Mouse (Mus musculus) liver (tissue): Measurements from ENCODE around the gene Poll.

ENCODE experiments used
- DNase-seq: peaks from one replicate; pipeline ENCODE4 v3.0.0-alpha.2; 2020; ENCODE audit warnings: mixed read lengths

Poll gene

DNA sequence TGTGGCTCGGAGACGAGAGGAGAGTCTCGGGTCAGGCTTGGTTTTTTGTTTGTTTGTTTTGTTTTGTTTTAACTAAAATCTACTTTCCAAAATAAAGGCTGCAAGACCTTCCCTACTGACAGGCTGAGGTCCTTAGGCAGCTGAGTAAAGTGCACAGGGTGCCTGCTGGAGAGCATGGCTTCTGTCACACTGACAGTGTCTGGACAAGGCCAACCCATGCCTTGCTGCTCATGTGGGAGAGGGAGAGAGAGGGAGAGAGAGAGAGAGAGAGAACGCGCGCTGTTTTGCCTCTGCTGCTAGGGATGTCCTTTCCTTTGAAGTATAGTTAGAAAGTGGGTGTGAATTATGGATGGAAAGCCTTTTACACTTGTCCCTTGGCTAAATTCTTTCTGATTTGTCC lies 28.8 kb downstream of the Poll start:
- DNase-seq = no peak

DNA sequence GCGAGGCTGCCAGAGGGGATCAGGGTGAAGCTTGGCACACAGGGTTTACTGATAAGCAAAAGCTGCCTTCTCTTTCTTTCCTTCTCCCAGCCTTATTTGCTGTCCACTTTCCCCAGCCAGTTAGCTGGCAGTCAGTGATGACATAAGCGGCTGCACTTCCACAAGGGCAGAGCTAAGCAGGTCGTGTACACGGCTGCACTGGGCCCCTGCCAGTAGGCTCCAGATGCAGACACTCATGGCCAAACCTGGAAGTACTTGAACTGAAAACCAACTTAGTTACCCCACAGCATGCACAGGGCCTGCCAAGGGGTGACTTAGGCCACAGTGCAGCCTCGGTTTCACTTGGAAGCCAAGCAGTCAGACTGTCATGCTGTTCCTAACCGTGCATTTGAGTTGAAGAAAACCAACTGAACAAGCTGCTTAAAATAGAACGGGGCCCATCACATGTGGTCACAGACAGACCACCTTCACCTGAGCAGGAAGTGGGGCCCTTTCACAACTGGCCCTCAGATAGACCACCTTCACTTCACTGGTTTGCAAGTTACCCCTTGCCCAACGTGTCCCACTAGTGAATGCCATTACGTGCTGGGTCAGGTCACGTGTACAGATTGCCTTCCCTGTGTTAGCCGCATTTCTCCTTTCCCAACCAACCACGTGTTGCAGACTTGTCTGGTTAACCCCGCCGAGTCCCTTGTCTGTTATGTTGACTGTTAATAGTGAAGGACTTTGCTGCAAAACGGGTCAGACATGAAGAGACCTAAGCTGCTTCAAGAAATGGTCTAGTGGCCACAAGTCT lies 29.9 kb downstream of the Poll start:
- no peak for DNase-seq

DNA sequence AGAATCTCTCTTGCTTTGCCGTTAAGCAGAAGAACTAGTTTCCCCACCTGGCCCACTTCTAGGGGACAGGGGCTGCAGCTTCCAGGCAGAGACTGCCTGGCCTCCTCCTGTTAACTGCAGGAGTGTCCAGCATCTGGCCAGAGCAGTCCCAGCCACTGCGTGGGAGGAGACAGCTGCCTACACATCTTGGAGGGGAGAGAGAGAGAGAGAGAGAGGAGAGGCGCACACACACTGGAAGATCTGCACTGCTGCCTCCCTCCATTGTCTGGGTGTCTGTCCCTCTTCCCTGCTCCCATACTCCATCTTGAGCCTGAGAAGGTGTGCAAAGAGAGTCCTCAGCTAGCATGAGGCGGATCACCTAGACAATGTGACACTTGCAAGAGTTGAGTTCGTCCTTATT lies 31.0 kb downstream of the Poll start:
- no peak for DNase-seq

DNA sequence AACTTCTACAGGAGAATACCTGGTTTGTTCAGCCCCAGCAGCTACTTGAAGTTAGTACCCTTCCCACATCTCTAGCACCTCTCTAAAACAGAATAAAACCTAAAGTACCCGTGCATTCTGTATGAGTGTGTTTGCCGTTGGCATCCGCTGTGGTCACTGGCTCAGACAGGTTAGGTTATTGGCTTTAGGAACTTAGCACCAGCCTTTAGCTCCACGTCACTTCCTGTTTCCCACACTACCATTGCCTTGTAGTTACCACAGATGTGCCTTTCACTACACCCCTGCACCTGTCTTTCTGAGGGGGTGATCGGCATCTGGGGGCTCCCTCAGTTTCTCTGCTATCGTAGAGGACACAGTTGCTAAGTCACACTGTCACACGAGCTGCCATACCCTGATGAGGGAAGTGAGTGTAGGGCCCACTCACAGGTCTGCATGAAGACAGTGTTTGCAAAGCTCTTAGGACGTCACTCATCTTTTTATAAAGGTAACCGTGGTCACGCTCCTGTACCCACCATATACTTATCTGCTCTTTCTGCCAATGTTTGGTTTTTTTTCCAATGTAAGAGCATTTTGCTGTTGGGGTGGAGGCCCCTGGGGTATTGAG lies 32.3 kb downstream of the Poll start:
- DNase-seq = no peak

DNA sequence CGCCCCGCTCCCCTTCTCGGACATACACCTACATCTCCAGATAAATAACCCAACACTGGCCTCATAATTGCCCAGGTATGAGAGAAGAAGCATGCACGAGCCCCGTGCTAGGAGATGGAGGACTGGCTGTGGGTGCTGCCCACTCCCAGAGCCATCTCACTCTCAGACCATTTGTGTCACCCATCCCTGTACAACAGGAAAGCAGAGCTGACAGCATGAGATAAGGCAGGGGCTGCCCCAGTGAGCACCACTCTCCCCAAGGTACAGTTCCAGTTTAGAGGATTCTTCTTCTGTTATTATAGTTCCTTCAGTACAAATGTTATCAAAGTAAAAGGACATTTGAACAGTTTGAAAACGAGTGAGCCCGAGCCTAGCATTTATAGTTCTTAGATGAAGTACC lies 32.9 kb downstream of the Poll start:
- no peak for DNase-seq

DNA sequence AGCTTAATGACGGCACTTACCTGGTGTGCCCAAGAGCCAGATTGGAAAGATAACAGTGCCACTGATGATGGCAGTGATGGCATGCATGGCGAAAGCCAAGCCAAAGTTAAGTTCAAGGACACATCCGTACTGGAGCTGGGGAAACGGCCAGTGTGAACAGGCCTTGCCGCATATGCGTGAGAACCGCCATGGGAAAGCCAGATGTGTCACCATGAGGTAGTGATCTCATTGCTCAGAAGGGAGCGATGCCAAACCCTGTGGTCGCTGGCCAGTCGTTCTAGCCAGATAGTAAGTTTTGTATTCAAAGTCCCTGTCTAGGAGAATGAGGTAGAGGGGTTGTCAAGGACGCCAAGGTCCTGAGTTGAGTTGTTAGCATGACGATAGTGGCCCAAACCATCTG lies 44.1 kb downstream of the Poll start:
- DNase-seq = no peak

DNA sequence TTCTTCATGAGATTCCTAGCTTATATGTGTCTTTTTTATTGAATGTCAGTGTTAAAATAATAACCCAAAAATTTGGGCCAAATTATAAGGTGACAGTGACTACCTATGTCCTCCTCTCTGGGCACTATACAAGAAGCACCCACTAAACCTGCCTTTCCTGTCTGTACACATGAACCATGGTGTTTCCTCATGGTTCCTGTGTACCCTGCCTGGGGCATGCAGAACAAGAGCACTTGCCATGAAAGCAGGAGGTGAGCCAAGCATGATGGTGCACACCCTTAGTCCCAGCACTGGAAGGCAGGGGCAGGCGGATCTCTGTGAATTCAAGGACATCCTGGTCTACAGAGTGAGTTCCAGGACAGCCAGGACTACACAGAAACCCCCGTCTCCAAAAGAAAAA lies 45.0 kb downstream of the Poll start:
- DNase-seq = no peak

DNA sequence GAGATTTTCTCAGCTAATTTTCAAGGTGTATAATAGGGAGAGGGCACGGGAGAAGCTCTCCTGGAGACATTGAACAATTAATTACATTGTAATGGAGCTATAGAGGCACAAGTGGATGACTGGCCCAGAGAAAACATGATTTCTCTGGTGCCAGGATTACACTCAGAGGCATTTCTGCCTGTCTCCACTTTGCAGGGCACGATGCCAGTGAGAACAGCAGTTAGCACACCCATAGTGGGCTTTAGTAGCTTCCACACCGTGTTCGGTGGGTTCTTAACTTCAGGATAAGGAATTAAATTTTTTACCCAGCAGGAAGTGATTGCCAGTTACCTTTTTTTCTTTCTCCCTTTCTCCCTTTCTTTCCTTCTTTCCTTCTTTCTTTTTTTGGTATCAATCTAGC lies 48.9 kb downstream of the Poll start:
- DNase-seq = no peak

DNA sequence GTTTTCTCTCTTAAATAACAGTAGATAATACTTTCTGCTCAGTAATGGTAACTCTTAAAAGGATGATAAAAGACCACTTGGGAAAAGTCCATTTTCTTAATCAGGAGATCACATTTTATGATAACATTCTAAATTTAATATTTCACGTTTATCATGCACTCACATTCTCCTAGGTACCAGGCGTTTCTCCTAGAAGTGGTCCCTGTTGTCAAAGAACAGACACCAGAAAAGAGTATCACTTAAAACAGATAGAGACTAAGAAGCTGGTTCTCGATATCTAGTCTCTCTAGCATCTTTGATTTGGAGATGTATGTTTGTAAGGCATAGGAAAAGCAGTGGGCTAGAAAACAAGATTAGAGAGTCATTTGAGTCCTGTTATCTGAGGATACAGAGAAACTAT lies 49.7 kb downstream of the Poll start:
- DNase-seq = no peak

DNA sequence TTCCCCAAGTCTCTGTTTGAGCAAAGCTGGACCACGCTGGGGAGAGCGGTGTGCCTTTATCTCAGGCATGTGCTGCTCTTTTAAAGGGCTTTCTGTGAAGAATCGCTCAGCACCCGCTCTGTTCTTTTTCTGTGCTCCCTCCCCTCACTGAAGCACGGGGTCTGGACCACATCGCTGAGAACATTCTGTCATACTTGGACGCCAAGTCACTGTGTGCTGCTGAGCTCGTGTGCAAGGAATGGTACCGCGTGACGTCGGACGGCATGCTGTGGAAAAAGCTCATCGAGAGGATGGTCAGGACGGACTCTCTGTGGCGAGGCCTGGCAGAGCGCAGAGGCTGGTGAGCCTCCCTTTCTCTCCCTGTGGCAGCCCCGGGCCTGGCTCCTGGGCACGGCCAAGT lies 52.8 kb downstream of the Poll start:
- DNase-seq = no peak

DNA sequence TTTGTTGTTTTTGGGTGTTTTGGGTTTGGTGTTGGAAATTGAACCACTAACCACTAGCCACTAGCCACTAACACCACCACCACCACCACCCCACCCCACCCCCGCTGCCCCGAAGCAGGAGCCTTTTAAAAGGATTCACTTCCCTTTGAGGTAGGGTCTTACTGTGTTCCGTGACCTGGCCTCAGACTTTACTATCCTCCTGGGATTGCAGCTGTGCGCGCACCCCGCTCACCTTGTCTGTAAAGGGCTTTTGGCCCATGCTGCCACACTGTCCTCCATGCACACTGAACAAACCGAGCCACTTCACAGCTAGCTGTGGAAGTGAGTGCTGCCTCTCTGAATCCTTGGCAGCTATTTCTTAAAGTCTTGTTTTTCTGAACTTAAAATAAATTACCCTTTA lies 54.9 kb downstream of the Poll start:
- no peak for DNase-seq
